Mouse (Mus musculus): Measurements from ENCODE around the gene Vps37d. TPM values are rescaled to one million over a fixed set of nuclear protein-coding genes. Genes with fewer than 3 reads are reported as not detected.

The Vps37d gene
- 1 to 10 TPM; 2.8 to 2.9 TPM for total RNA-seq (2021)

GRCm38 (mm10) chr5:135077564-135078481 is at the start of gene Vps37d:
Gene Vps37d (minus strand): TSS chr5:135078266.
- peak; percentile 98 for DNase-seq

DNA sequence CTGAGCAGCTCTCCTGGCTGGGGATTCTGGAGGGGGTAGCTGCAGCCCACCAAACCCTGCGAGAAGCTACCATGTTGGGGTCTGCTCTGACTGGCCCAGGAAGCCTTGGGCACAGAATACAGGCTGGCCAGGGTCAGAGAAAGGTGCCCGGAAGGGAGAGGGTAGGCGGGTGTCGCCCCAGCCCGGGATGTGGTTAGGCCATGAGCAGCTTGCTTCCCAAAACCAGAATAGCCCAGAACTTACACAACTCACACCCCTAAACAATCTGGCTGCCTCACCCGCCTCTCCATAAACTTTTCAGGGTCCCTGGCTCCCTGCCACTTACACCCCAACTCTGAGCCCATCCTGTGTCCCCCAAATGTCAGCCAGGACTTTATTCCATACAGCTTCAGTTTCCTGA is 49.6 kb upstream of the Vps37d start:
- DNase-seq = no peak

- no peak for DNase-seq
Observed at GRCm38 (mm10) chr5:135126121-135126520, 48.1 kb upstream of the Vps37d start.

GRCm38 (mm10) chr5:135120753-135121152 is 42.7 kb upstream of the Vps37d start:
- DNase-seq = no peak

- DNase-seq = peak; percentile 75
Observed at GRCm38 (mm10) chr5:135118589-135119081, 40.6 kb upstream of the Vps37d start.

GRCm38 (mm10) chr5:135115241-135115640 is 37.2 kb upstream of the Vps37d start:
- DNase-seq = no peak

DNA sequence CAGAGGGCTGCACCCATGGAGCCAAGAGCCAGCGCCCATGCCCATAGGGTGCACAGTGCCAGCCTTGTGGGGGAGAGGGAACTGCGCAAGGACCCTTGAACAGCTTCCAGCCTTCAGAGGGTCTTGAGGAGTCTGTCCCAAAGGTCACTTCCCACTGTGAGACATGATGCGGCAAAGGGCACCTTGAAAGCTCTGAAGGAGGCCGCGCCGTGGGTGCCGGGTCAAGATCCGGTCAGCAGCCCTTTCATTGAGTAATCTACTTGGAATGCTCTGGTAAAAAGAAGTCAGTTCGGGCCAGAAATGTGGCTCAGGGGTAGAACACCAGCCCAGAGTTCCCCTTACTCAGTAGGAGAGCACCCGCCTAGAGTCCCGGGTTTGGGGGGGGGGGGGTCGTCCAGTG is 35.7 kb upstream of the Vps37d start:
- no peak for DNase-seq

DNA sequence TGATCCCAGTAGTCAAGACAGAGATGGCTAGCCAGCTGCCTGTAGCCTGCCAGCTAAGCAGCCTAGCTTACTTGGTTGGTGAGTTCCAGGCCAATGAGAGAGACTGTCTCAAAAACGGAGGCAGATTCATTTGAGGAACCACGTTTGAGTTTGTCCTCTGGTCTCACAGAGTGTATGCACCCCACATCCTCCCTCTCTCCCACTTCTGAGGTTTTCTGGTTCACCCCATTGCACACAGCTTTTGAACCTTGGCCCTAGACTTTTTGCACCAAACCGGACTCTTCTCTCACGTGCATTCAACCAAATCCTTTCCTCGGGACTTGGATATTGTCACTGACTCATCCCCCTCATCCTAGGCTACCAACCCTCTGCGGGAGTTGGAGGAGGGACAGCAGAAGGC is 31.9 kb upstream of the Vps37d start:
- no peak for DNase-seq

GRCm38 (mm10) chr5:135109426-135109825 is 31.4 kb upstream of the Vps37d start:
- no peak for DNase-seq

DNA sequence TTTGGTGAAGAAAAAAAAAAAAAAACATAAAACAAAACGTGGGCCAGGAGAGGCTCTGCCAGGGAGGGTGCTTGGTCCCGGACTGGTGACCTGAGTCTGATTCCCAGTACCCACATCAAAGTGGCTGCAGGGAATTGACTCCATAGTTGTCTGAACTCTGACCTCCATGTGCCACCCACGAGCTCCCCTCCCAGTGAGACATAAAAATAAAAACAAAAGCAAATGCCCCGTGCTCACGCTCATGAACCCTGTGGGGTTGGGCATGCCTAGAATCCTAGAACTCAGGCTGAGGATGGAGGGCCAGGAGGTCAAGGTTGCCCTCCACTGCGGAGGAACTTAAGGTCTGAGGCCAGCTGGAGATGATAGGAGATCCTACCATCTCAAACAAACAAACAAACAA is 31.0 kb upstream of the Vps37d start:
- DNase-seq = no peak

GRCm38 (mm10) chr5:135107521-135108501 is 29.7 kb upstream of the Vps37d start:
- peak; percentile 76 for DNase-seq

- peak; percentile 84 for DNase-seq
Observed at GRCm38 (mm10) chr5:135106758-135107256, 28.7 kb upstream of the Vps37d start.

- DNase-seq = peak; percentile 27
Observed at GRCm38 (mm10) chr5:135103999-135104660, 26.1 kb upstream of the Vps37d start.

- DNase-seq = no peak
Observed at GRCm38 (mm10) chr5:135100981-135101380, 22.9 kb upstream of the Vps37d start.

DNA sequence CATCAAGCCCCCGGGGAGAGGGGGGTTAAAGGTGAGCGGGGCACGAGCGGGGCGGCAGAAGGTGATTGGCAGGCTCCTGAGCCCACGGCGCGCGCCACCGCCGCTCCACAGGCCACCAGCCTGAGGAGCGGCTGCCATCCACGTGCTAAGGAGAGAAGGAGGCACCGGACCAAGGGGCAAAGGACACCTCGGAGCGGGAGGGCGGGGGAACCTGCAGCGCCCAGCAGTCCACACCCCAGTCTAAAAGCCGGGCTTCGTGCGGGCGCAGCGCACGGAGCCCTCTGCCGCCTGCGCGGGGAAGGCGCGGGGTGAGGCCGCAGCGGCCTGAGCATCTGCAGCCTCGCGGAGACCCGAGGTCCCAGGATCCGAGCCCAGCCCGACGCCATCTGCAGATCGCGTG is 11.6 kb upstream of the Vps37d start, which contains the start of gene Mlxipl:
Gene Mlxipl (plus strand): TSS at position 238 of the 400 bp plus-strand sequence.
- DNase-seq = no peak

GRCm38 (mm10) chr5:135086871-135087270 is 8.8 kb upstream of the Vps37d start:
- DNase-seq = no peak

DNA sequence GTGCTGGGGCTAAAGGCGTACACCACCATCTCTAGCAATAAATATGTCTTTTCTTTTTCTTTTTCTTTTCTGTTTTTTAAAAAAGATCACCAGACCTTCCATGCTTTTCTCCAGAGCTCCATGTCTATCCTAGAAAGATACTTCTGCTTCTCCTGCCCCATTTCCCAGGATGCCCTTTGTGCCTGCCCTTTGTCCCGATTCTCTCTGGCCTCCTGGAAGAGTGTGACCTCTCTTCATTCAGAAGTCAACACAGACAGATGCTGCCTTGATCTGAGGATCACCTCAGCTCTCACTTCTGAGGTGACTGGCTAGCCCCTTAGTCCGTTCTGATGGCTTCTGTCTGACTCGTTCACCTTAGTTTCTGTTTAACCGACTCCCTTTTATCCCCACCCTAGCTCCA is 2.5 kb upstream of the Vps37d start:
- no peak for DNase-seq

DNA sequence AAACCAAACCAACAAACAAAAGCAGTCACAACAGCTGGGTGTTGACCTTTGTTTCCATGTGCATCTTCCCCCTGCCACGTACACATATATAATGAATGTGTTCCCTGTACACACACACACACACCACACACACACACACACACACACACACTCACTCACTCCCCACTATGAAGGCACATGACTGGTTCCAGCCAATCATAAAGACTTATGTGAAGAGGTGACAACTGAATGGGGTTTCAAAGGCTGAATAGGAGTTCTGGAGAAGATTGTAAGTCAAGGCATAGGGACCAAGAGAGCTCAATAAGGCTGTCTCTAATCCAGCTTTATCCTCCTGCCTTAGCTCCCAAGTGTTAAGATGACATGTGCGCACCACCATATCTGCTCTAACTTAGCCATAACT is 1.5 kb upstream of the Vps37d start:
- DNase-seq = no peak

GRCm38 (mm10) chr5:135078482-135078810 is 380 bp upstream of the Vps37d start:
- DNase-seq = no peak

DNA sequence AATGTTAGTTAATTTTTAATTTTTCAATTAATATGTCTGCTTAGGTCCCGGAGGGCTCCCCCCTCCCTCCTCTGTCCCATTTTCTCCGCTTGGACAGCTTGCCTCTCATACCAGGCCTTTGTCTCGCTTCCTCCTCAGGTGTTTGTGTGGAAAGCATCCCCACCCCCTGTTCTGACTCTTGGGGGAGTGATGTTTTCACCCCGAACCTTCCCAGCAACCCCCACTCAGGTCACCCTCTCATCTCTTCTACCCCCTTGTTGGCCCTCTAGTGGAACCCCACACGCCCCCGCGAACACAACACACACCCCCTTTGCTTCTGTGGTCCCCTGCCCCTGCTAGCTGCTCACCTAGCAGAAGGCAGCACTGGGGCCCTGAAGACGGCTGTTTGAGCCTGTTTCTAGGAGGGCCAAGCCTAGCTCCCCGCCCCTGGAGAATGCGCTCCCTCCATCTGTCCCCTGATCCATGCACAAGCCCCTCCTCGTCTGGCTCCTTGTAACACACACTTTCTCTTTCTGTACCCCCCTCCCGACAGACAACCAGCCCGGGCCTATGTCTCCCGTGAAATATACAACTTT is 1.0 kb downstream of the Vps37d start:
- no peak for DNase-seq

DNA sequence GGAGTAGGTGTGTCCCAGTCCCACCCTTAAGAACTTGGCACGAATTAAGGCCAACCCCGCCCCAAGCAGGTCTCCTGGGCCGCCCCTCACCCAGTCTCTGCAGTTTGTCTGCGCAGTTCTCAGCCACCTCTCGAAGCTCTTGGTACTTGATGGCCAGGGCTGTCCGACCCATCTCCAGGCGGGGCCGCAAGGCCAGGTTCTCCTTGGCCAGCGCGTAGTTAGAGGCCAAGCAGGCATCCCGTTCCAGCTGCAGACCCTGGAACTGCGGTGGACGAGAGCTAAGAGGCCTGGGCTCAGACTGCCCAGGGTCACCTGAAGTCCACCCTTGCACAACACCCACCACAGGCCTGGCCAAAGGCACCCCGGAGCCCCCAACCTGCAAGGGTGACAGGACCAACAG is 1.7 kb downstream of the Vps37d start:
- DNase-seq = no peak

- no peak for DNase-seq
Observed at GRCm38 (mm10) chr5:135075655-135076054, 2.4 kb downstream of the Vps37d start.

Measured in heart, postnatal 4 days (tissue).